Mouse (Mus musculus): ENCODE data around the gene Wdr73. TPM values are rescaled to one million over a fixed set of nuclear protein-coding genes. Genes with fewer than 3 reads are reported as not detected.

Wdr73 gene
- polyA plus RNA-seq, 1 experiment from 2014 or later: 31.2 TPM

GRCm38 (mm10) chr7:80923165-80923564 lies 22.1 kb upstream of the Wdr73 start:
- Histone ChIP-seq H3K4me3 (ENCODE audit: low read depth, low read length) (no peak overlapping the region), H3K36me3 (ENCODE audit: control insufficient read depth, insufficient read depth, low read length) (peaks cover 44% of the 10 kb centered on the region), H3K27ac (ENCODE audit: low read length) (no peak overlapping the region), H3K9ac (replicated peaks; ENCODE audit: low read depth, low read length) (no peak overlapping the region), H3K9me3 (ENCODE audit: control insufficient read depth, low read depth, low read length) (no peaks in the 10 kb centered on the region), H3K4me2 (replicated peaks; ENCODE audit: low read depth, low read length) (no peak overlapping the region), H3K27me3 (ENCODE audit: control insufficient read depth, insufficient read depth, low read length) (no peaks in the 10 kb centered on the region), H3K4me1 (ENCODE audit: control insufficient read depth, insufficient read depth, low read length) (no peaks in the 10 kb centered on the region)
- WGBS: 86% methylated on average over 2 of the region's 2 CpGs
- ATAC-seq (ENCODE audit: insufficient number of reproducible peaks, insufficient read depth, low FRiP score, low read depth): no peak

- Histone ChIP-seq H3K4me1 (ENCODE audit: control insufficient read depth, insufficient read depth, low read length) (no peaks in the 10 kb centered on the region), H3K27me3 (ENCODE audit: control insufficient read depth, insufficient read depth, low read length) (no peaks in the 10 kb centered on the region), H3K27ac (ENCODE audit: low read length) (no peak overlapping the region), H3K4me2 (replicated peaks; ENCODE audit: low read depth, low read length) (no peak overlapping the region), H3K9me3 (ENCODE audit: control insufficient read depth, low read depth, low read length) (no peaks in the 10 kb centered on the region), H3K36me3 (ENCODE audit: control insufficient read depth, insufficient read depth, low read length) (peaks cover 44% of the 10 kb centered on the region), H3K9ac (replicated peaks; ENCODE audit: low read depth, low read length) (no peak overlapping the region), H3K4me3 (ENCODE audit: low read depth, low read length) (no peak overlapping the region)
- 83% methylated on average over 5 of the region's 5 CpGs for WGBS
- no peak for ATAC-seq (ENCODE audit: insufficient number of reproducible peaks, insufficient read depth, low FRiP score, low read depth)
Observed at GRCm38 (mm10) chr7:80919647-80920008, 18.6 kb upstream of the Wdr73 start.

DNA sequence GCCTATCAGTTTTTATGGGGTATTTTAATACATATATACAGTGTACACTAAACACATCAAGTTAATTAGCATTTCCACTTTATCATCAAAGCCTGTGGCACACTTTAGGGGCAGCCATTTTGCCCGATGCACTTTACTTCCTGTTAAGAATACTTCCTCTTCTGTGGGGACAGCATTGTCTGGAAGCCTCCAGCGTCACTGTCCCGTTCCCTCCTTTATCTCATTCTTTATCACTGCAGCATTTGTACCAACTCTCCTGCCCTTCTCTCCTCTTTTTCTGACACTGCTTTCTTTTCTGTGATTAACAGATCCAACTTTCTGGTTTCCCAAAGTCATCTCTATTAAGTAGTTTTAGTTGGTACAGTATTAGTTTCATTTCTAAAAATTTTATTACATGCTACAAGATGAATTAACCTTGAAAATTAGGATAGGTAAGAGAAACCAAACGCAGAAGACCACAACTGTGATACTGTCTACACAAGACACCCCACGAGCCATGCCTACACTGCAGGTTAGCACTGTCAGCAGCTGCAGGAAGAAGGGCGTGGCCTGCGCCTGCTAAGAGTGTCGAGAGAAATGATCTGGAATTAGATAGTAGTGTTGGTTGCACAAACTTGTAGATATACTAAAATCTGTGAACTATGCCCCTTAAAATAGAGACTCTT lies 18.0 kb upstream of the Wdr73 start:
- WGBS: 73% methylated on average over 8 of the region's 8 CpGs
- no peak for ATAC-seq (ENCODE audit: insufficient number of reproducible peaks, insufficient read depth, low FRiP score, low read depth)
- Histone ChIP-seq H3K36me3 (ENCODE audit: control insufficient read depth, insufficient read depth, low read length) (peaks cover 45% of the 10 kb centered on the region), H3K4me1 (ENCODE audit: control insufficient read depth, insufficient read depth, low read length) (no peaks in the 10 kb centered on the region), H3K9ac (replicated peaks; ENCODE audit: low read depth, low read length) (no peak overlapping the region), H3K9me3 (ENCODE audit: control insufficient read depth, low read depth, low read length) (no peaks in the 10 kb centered on the region), H3K4me3 (ENCODE audit: low read depth, low read length) (no peak overlapping the region), H3K4me2 (replicated peaks; ENCODE audit: low read depth, low read length) (no peak overlapping the region), H3K27ac (ENCODE audit: low read length) (no peak overlapping the region), H3K27me3 (ENCODE audit: control insufficient read depth, insufficient read depth, low read length) (no peaks in the 10 kb centered on the region)

DNA sequence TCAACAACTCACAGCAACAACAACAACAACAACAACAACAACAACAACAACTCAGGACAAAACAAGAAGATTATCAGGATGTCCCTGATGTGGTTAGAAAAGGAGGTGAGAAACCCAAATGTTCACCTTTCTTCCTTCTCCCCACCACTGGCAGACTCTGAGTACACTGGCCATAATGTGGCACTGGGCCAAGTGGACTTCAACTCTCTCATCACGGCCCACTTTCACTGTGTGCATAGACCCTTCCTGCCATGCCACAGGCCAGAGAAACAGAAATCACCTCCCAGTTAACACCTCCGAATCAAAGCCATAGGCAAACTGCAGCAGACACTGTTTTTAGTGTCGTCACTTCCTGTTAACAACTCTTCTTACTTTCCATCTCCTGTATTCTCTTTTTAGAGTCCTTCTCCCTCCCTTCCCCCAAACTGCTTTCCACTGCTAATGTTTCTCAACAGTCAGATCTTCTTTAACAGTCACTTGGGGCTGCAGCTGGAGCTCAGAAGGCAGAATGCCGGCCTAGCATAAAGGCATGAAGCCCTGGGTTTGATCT lies 16.9 kb upstream of the Wdr73 start:
- H3K4me1 ChIP-seq (ENCODE audit: control insufficient read depth, insufficient read depth, low read length): no peaks in the 10 kb centered on the region
- H3K9me3 ChIP-seq (ENCODE audit: control insufficient read depth, low read depth, low read length): no peaks in the 10 kb centered on the region
- no peak overlapping the region for H3K27ac ChIP-seq (ENCODE audit: low read length)
- H3K4me2 ChIP-seq (replicated peaks; ENCODE audit: low read depth, low read length): no peak overlapping the region
- 80% methylated on average over 4 of the region's 4 CpGs for WGBS
- no peak overlapping the region for H3K4me3 ChIP-seq (ENCODE audit: low read depth, low read length)
- H3K27me3 ChIP-seq (ENCODE audit: control insufficient read depth, insufficient read depth, low read length): no peaks in the 10 kb centered on the region
- H3K36me3 ChIP-seq (ENCODE audit: control insufficient read depth, insufficient read depth, low read length): peaks cover 51% of the 10 kb centered on the region
- ATAC-seq (ENCODE audit: insufficient number of reproducible peaks, insufficient read depth, low FRiP score, low read depth): no peak
- H3K9ac ChIP-seq (replicated peaks; ENCODE audit: low read depth, low read length): no peak overlapping the region

DNA sequence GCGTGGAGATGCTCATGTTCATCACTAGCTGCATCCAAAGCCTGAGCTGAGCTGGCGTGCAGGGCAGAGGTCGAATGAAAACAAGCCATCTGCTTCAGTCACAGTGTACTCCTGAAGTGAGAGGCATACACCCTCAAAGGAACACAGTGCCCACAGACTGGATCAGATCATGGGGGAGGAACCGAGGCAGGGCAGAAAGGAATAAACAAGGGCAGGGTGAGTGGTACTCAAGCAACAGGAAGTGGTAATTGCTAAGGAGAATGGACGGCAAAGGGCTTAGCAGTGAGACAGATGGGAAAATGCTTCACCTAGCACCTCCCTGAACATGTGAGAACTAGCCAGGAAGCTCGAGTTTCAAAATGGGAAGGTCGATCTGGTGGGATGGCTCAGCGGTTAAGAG lies 11.4 kb upstream of the Wdr73 start:
- no peaks in the 10 kb centered on the region for H3K4me1 ChIP-seq (ENCODE audit: control insufficient read depth, insufficient read depth, low read length)
- 80% methylated on average over 8 of the region's 8 CpGs for WGBS
- ATAC-seq (ENCODE audit: insufficient number of reproducible peaks, insufficient read depth, low FRiP score, low read depth): no peak
- H3K27me3 ChIP-seq (ENCODE audit: control insufficient read depth, insufficient read depth, low read length): no peaks in the 10 kb centered on the region
- no peak overlapping the region for H3K4me2 ChIP-seq (replicated peaks; ENCODE audit: low read depth, low read length)
- no peaks in the 10 kb centered on the region for H3K9me3 ChIP-seq (ENCODE audit: control insufficient read depth, low read depth, low read length)
- no peak overlapping the region for H3K4me3 ChIP-seq (ENCODE audit: low read depth, low read length)
- no peak overlapping the region for H3K27ac ChIP-seq (ENCODE audit: low read length)
- peaks cover 47% of the 10 kb centered on the region for H3K36me3 ChIP-seq (ENCODE audit: control insufficient read depth, insufficient read depth, low read length)
- H3K9ac ChIP-seq (replicated peaks; ENCODE audit: low read depth, low read length): no peak overlapping the region

GRCm38 (mm10) chr7:80911053-80911452 lies 10.0 kb upstream of the Wdr73 start:
- 82% methylated on average over 7 of the region's 7 CpGs for WGBS
- Histone ChIP-seq H3K36me3 (ENCODE audit: control insufficient read depth, insufficient read depth, low read length) (peaks cover 32% of the 10 kb centered on the region), H3K27ac (ENCODE audit: low read length) (no peak overlapping the region), H3K4me1 (ENCODE audit: control insufficient read depth, insufficient read depth, low read length) (no peaks in the 10 kb centered on the region), H3K9ac (replicated peaks; ENCODE audit: low read depth, low read length) (no peak overlapping the region), H3K9me3 (ENCODE audit: control insufficient read depth, low read depth, low read length) (no peaks in the 10 kb centered on the region), H3K4me2 (replicated peaks; ENCODE audit: low read depth, low read length) (no peak overlapping the region), H3K4me3 (ENCODE audit: low read depth, low read length) (no peak overlapping the region), H3K27me3 (ENCODE audit: control insufficient read depth, insufficient read depth, low read length) (no peaks in the 10 kb centered on the region)
- ATAC-seq (ENCODE audit: insufficient number of reproducible peaks, insufficient read depth, low FRiP score, low read depth): no peak

GRCm38 (mm10) chr7:80904921-80905515 lies 3.9 kb upstream of the Wdr73 start, which contains the start of gene Nmb:
Gene Nmb (minus strand): TSS chr7:80905076.
- peaks cover 11% of the 10 kb centered on the region; the same call in 1 of the 2 replicates for H3K4me1 ChIP-seq (ENCODE audit: control insufficient read depth, insufficient read depth, low read length)
- H3K36me3 ChIP-seq (ENCODE audit: control insufficient read depth, insufficient read depth, low read length): no peaks in the 10 kb centered on the region
- no peaks in the 10 kb centered on the region for H3K9me3 ChIP-seq (ENCODE audit: control insufficient read depth, low read depth, low read length)
- WGBS: 4% methylated on average over 19 of the region's 19 CpGs
- no peak within 1 kb of the TSS for H3K27ac ChIP-seq (ENCODE audit: low read length)
- peak within 1 kb of the TSS; percentile 78 for H3K4me2 ChIP-seq (replicated peaks; ENCODE audit: low read depth, low read length)
- H3K4me3 ChIP-seq (ENCODE audit: low read depth, low read length): peak within 1 kb of the TSS; percentile 39
- H3K27me3 ChIP-seq (ENCODE audit: control insufficient read depth, insufficient read depth, low read length): no peaks in the 10 kb centered on the region
- H3K9ac ChIP-seq (replicated peaks; ENCODE audit: low read depth, low read length): peak within 1 kb of the TSS; percentile 50
- peak; percentile 68; the same call in 1 of the 2 replicates for ATAC-seq (ENCODE audit: insufficient number of reproducible peaks, insufficient read depth, low FRiP score, low read depth)

- H3K27ac ChIP-seq (ENCODE audit: low read length): no peak overlapping the region
- H3K9me3 ChIP-seq (ENCODE audit: control insufficient read depth, low read depth, low read length): no peaks in the 10 kb centered on the region
- H3K27me3 ChIP-seq (ENCODE audit: control insufficient read depth, insufficient read depth, low read length): no peaks in the 10 kb centered on the region
- H3K4me3 ChIP-seq (ENCODE audit: low read depth, low read length): no peak overlapping the region
- WGBS: 91% methylated on average over 11 of the region's 11 CpGs
- peak overlapping the region; percentile 78 for H3K4me2 ChIP-seq (replicated peaks; ENCODE audit: low read depth, low read length)
- no peaks in the 10 kb centered on the region for H3K36me3 ChIP-seq (ENCODE audit: control insufficient read depth, insufficient read depth, low read length)
- no peak overlapping the region; the same call in 1 of the 2 replicates for H3K9ac ChIP-seq (replicated peaks; ENCODE audit: low read depth, low read length)
- peaks cover 13% of the 10 kb centered on the region; the same call in 1 of the 2 replicates for H3K4me1 ChIP-seq (ENCODE audit: control insufficient read depth, insufficient read depth, low read length)
- ATAC-seq (ENCODE audit: insufficient number of reproducible peaks, insufficient read depth, low FRiP score, low read depth): no peak
Observed at GRCm38 (mm10) chr7:80903625-80904422, 2.8 kb upstream of the Wdr73 start.

Data from stomach, embryonic 14.5 days (tissue).